Mouse (Mus musculus): ENCODE results near the gene Gli2.

DNA sequence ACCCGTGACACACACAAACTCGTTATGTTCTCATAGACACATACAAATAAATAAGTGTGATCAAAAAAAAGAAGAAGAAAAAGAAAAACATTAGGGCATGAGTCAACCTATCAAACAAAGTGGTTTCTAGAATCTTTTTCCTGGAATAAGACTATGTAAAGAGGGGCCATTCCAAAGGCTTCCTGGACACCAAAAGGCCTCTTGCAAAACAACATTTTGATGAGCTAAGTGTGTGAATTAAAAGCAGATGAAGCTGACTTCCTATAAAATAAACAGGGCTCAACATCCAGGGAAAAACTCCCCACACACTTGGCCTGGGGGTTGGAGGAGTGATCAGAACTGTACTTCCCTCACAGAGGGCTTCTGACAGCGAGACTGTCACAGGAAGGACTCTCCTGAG is 155.1 kb downstream of the Gli2 start:
- TF ChIP-seq POLR2A (IDR thresholded peaks at IDR 0.05; ENCODE audit: extremely low read depth, insufficient read depth, low read length) (no peak), CTCF (IDR thresholded peaks at IDR 0.05; ENCODE audit: low read depth, low read length) (no peak)

Measured in liver, adult 2 months (tissue).